Mouse (Mus musculus): ENCODE results near the gene Grid2ip. TPM values are rescaled to one million over a fixed set of nuclear protein-coding genes. Genes with fewer than 3 reads are reported as not detected.

Gene Grid2ip
- 0.12 and 0.34 TPM in 2 replicates for polyA plus RNA-seq (2014; fragmentation: Nextera tagmentation; extraction: Ambion mirVana)

DNA sequence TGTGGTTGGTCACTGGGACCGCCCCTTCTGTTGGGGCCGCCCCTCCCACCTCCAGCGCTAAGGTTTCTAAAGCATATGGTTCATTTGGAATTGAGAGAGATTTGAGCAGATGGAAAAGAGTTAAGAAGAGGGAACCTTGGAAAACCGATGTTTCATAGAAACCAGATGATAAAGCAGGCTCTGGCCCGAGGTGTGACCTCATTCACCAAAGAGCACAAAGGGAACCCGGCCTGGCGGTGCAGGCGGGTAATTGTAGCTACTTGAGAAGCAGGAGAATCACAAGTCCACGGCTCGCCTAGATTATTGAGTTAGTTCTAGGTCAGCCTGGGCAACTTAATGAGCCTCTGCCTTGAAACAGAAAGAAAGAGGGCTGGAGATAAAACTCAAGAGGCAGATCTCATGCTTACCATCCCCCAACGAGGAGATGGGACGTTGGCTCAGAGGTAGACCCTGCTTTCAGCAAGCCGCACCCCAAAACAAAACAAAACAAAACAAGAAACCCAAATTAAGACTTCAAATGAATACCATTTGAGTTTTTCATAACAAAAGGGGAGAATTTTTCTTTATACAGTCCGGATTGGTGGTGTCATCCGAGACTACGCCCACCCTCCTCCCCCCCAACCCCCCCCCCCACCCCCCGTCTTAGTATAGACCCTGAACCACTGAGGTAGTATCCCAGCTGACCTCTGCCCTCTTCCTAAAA lies at the start of gene Grid2ip:
Grid2ip (plus strand) TSS at position 653 of the 703 bp plus-strand sequence.
- Histone ChIP-seq H3K4me3 (ENCODE audit: low read depth, low read length) (0 out of 2 replicates have a peak within 1 kb of the TSS, but pooled peaks have one; percentile 7), H3K36me3 (ENCODE audit: control insufficient read depth, insufficient read depth, low read length) (no peaks in the 10 kb centered on the region), H3K27ac (ENCODE audit: low read depth, low read length) (no peak within 1 kb of the TSS), H3K9me3 (ENCODE audit: control insufficient read depth, low read length) (no peaks in the 10 kb centered on the region), H3K27me3 (ENCODE audit: control insufficient read depth, insufficient read depth, low read length) (peaks cover 6% of the 10 kb centered on the region), H3K4me2 (peak within 1 kb of the TSS; percentile 34), H3K9ac (ENCODE audit: low read length) (peak within 1 kb of the TSS; percentile 33; the same call in 1 of the 2 replicates), H3K4me1 (ENCODE audit: control insufficient read depth, insufficient read depth, low read length) (peaks cover 4% of the 10 kb centered on the region; the same call in 1 of the 2 replicates)
- DNase-seq (ENCODE audit: low spot score, missing footprints), result peak; percentile 84
- ATAC-seq (ENCODE audit: low FRiP score), result no peak; the same call in none of the 2 replicates
- 16% methylated on average over 17 of the region's 17 CpGs for WGBS

DNA sequence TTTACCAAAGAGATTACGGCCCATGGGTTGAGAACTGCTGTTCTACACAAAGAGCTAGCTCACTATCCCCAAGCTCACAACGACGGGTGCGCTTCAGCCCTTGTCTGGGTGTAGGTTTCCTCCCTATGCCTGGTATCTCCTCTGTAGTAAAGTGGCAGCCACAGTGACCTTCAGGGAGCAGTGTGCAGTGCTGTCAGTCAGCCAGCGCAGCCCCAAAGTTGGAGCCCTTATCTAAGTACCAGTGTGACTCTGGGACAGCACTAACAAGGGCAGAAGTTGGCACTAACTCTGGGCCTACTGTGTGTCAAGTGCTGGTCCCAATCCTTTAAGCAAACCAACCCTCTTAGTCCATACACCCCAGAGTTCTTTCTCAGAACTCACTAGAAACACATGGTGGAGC lies 48.3 kb upstream of the Grid2ip start:
- 97% methylated on average over 5 of the region's 5 CpGs for WGBS
- peaks cover 57% of the 10 kb centered on the region for H3K36me3 ChIP-seq (ENCODE audit: control insufficient read depth, insufficient read depth, low read length)

DNA sequence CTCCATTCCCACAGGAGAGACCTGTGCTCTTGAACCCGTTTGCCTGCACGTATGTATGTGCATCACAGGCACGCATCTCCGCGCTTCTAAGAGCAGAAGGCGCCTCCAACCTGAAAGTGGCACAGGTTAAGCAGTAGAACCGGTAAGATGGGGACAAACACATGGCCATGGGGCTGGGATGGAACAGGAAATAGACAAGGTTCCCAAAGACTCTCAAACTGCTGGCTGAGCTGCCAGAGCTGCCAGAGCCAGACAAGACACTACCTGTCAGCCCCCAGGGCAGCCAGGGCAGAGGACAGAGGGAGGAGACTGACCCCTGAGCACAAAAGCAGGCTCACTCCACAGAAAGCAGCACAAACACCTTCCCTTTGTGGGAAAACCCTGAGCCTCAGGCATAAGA lies 47.2 kb upstream of the Grid2ip start:
- Histone ChIP-seq H3K4me1 (ENCODE audit: control insufficient read depth, insufficient read depth, low read length) (peaks cover 7% of the 10 kb centered on the region), H3K4me3 (ENCODE audit: low read depth, low read length) (no peak overlapping the region), H3K36me3 (ENCODE audit: control insufficient read depth, insufficient read depth, low read length) (peaks cover 51% of the 10 kb centered on the region), H3K9me3 (ENCODE audit: control insufficient read depth, low read length) (no peaks in the 10 kb centered on the region), H3K27ac (ENCODE audit: low read depth, low read length) (no peak overlapping the region), H3K27me3 (ENCODE audit: control insufficient read depth, insufficient read depth, low read length) (no peaks in the 10 kb centered on the region), H3K4me2 (no peak overlapping the region), H3K9ac (ENCODE audit: low read length) (no peak overlapping the region)
- ATAC-seq (ENCODE audit: low FRiP score), result no peak
- DNase-seq (ENCODE audit: low spot score, missing footprints), result no peak
- WGBS, result 93% methylated on average over 7 of the region's 7 CpGs

More for the DNA sequence above, 48.3 kb upstream of the Grid2ip start:
- Histone ChIP-seq H3K4me1 (ENCODE audit: control insufficient read depth, insufficient read depth, low read length) (peaks cover 7% of the 10 kb centered on the region), H3K9me3 (ENCODE audit: control insufficient read depth, low read length) (no peaks in the 10 kb centered on the region), H3K9ac (ENCODE audit: low read length) (no peak overlapping the region), H3K4me3 (ENCODE audit: low read depth, low read length) (no peak overlapping the region), H3K27me3 (ENCODE audit: control insufficient read depth, insufficient read depth, low read length) (no peaks in the 10 kb centered on the region), H3K27ac (ENCODE audit: low read depth, low read length) (no peak overlapping the region), H3K4me2 (no peak overlapping the region)
- peak; percentile 78 for DNase-seq (ENCODE audit: low spot score, missing footprints)
- ATAC-seq (ENCODE audit: low FRiP score), result no peak

DNA sequence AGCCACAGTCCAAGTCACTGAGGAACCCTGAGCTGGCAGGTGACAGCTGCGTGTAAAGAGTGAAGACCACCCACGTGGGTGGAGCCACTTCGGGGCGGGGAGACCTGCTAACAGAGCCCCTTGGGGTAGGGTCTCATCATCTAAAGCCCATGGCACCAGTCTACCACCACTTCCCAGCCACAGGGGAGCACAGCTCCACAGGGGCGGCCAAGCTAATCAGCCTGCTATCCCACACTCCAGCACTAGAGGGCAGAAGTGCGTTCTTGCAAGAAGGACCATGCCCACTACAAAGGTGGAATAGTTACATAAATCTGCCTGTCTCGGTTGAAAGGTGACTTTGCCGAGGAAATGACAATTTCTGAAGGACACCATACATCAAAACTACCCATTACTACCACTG lies 45.3 kb upstream of the Grid2ip start:
- Histone ChIP-seq H3K4me3 (ENCODE audit: low read depth, low read length) (no peak overlapping the region), H3K9ac (ENCODE audit: low read length) (no peak overlapping the region), H3K9me3 (ENCODE audit: control insufficient read depth, low read length) (no peaks in the 10 kb centered on the region), H3K4me1 (ENCODE audit: control insufficient read depth, insufficient read depth, low read length) (peaks cover 7% of the 10 kb centered on the region), H3K27me3 (ENCODE audit: control insufficient read depth, insufficient read depth, low read length) (no peaks in the 10 kb centered on the region), H3K36me3 (ENCODE audit: control insufficient read depth, insufficient read depth, low read length) (peaks cover 39% of the 10 kb centered on the region), H3K27ac (ENCODE audit: low read depth, low read length) (no peak overlapping the region), H3K4me2 (no peak overlapping the region)
- ATAC-seq (ENCODE audit: low FRiP score), result no peak
- peak; percentile 97 for DNase-seq (ENCODE audit: low spot score, missing footprints)
- 72% methylated on average over 8 of the region's 8 CpGs for WGBS

DNA sequence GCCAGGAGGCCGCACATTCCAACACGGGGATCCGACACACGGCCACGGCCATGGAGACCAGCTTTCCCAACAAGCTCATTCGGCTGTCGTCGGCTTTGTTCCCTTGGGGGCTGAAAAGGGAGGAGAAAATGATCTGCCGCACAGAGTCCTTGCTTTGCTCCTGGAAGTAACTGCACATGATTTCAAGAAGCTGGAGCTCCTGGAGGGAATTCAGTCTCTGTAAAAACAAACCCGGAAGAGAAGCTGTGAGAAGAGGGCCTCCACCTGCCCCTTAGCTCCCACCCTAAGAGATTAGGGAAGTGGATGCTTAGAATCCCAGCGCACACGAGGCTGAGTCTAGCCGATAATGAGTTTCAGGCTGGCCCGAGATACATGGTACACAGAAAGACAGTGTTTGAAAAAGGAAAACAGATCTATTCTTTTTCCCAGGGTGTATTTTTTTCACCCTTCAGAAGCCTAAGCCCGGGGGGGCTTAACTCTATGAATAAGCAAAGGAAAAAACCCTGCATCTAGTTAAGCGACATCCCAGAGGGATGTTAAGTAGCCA lies 42.9 kb upstream of the Grid2ip start:
- Histone ChIP-seq H3K4me1 (ENCODE audit: control insufficient read depth, insufficient read depth, low read length) (peaks cover 7% of the 10 kb centered on the region), H3K36me3 (ENCODE audit: control insufficient read depth, insufficient read depth, low read length) (peaks cover 27% of the 10 kb centered on the region), H3K27me3 (ENCODE audit: control insufficient read depth, insufficient read depth, low read length) (no peaks in the 10 kb centered on the region), H3K9ac (ENCODE audit: low read length) (peak overlapping the region; percentile 98), H3K4me3 (ENCODE audit: low read depth, low read length) (peak overlapping the region; percentile 89), H3K9me3 (ENCODE audit: control insufficient read depth, low read length) (no peaks in the 10 kb centered on the region), H3K4me2 (peak overlapping the region; percentile 89), H3K27ac (ENCODE audit: low read depth, low read length) (peak overlapping the region; percentile 91)
- WGBS, result 1% methylated on average over 16 of the region's 16 CpGs
- ATAC-seq (ENCODE audit: low FRiP score) (0 out of 2 replicates have a peak, but pooled peaks have one; percentile 17), DNase-seq (ENCODE audit: low spot score, missing footprints) (peak; percentile 91)

DNA sequence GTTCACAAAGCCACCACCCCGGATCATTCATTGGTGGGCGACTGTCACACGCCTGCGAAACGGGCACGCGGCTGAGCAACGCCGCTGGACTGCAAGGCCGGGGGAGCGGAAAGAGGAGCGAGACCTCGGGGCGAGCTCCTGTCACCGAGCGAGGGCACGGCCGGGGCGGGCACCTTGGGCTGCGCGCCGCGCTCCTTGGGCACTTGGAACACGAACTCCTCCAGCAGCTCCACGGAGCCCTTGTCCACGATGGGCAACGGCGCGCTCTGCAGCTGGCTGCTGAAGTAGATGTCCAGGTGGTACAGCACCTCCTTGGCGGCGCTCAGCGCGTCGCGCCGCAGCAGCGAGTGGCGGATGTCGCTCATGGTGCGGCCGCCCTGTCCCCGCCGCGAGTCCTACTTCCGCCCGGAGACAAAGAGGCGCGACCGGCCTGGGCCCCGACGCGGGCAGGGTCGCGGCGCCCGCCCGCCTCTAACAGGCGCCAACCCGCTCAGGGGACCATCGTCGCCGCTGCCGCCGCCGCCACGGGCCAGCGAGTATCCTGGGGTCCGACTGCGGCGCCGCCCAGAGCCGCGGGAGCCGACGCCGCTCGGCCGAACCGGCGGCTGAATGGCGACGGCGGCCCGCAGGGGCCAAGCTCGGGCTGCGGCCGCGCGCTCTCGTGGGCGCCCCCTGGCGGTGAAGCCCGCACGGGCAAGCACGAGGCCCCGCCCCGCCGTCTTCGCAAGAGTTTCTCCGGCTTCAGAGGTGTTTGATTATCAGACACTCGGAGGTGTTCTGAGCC lies 42.2 kb upstream of the Grid2ip start, which contains the start of gene E130309D02Rik:
E130309D02Rik (minus strand) TSS at position 631 of the 784 bp plus-strand sequence.
- under 1% methylated on average over 86 of the region's 101 CpGs for WGBS
- ATAC-seq (ENCODE audit: low FRiP score), result peak; percentile 90

DNA sequence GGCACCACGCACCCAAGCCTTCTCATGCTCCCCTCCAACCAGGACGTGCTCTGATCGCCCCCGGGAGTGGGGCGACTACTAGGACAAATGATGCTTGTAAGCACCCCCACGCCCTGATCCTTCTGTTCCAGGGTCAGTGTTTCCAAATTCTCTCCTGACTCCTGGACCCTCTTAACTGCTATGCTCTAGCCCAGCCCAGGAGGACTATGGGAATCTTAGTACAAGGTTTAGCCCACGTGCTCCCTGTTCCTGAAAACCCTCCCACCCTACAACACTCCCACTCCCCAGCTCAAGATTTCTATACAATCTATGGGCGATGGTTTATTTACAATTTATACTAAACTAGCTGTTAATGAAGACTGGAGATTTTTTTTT lies 41.6 kb upstream of the Grid2ip start:
- no peak for DNase-seq (ENCODE audit: low spot score, missing footprints)
- peaks cover 21% of the 10 kb centered on the region for H3K36me3 ChIP-seq (ENCODE audit: control insufficient read depth, insufficient read depth, low read length)
- H3K4me1 ChIP-seq (ENCODE audit: control insufficient read depth, insufficient read depth, low read length), result peaks cover 7% of the 10 kb centered on the region
- peak overlapping the region; percentile 89 for H3K4me3 ChIP-seq (ENCODE audit: low read depth, low read length)
- no peaks in the 10 kb centered on the region for H3K9me3 ChIP-seq (ENCODE audit: control insufficient read depth, low read length)
- no peak overlapping the region; the same call in 1 of the 2 replicates for H3K9ac ChIP-seq (ENCODE audit: low read length)
- H3K4me2 ChIP-seq, result peak overlapping the region; percentile 89; the same call in 1 of the 2 replicates
- H3K27me3 ChIP-seq (ENCODE audit: control insufficient read depth, insufficient read depth, low read length), result no peaks in the 10 kb centered on the region
- WGBS, result 13% methylated on average over 8 of the region's 8 CpGs
- H3K27ac ChIP-seq (ENCODE audit: low read depth, low read length), result no peak overlapping the region
- peak; percentile 58 for ATAC-seq (ENCODE audit: low FRiP score)

More for the DNA sequence above, 42.2 kb upstream of the Grid2ip start, which contains the start of gene E130309D02Rik:
- Histone ChIP-seq H3K9ac (ENCODE audit: low read length) (peak within 1 kb of the TSS; percentile 98), H3K4me3 (ENCODE audit: low read depth, low read length) (peak within 1 kb of the TSS; percentile 89), H3K27me3 (ENCODE audit: control insufficient read depth, insufficient read depth, low read length) (no peaks in the 10 kb centered on the region), H3K36me3 (ENCODE audit: control insufficient read depth, insufficient read depth, low read length) (peaks cover 21% of the 10 kb centered on the region), H3K4me1 (ENCODE audit: control insufficient read depth, insufficient read depth, low read length) (peaks cover 7% of the 10 kb centered on the region), H3K4me2 (peak within 1 kb of the TSS; percentile 89), H3K27ac (ENCODE audit: low read depth, low read length) (peak within 1 kb of the TSS; percentile 91), H3K9me3 (ENCODE audit: control insufficient read depth, low read length) (no peaks in the 10 kb centered on the region)
- peak; percentile 99 for DNase-seq (ENCODE audit: low spot score, missing footprints)

DNA sequence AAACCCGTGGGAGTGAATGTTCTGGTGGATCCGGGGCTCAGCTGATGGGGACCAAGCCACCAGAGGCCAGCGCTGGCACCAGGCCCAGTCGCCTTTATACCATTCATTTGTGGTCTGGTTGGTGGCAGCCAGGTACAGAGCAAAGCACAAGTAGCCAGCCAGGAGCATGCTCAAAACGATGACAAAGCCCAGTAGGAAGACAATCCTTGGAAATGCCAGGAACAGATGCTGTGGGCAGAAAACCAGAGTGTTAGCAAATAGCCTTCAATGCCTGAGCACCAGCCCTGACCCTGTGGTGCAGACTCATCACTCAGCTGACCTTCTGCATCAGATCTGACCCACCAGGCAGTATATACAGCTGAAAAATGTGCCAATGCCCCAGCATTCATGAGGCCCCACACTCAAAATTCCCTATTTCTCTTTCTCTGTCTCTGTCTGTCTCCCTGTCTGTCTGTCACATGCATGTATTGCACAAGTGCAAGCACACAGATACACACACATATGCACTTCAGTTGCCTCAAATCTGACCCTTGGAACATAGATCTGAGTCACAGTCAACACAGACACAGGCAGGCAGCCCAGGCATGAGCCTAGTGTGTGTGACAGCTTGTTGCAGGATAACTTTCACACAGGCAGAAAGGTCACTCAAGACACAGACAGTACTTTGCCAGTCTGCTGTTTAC lies 40.4 kb upstream of the Grid2ip start:
- Histone ChIP-seq H3K4me3 (ENCODE audit: low read depth, low read length) (no peak overlapping the region), H3K9me3 (ENCODE audit: control insufficient read depth, low read length) (no peaks in the 10 kb centered on the region), H3K4me2 (no peak overlapping the region), H3K27me3 (ENCODE audit: control insufficient read depth, insufficient read depth, low read length) (no peaks in the 10 kb centered on the region), H3K4me1 (ENCODE audit: control insufficient read depth, insufficient read depth, low read length) (peaks cover 7% of the 10 kb centered on the region), H3K9ac (ENCODE audit: low read length) (no peak overlapping the region), H3K36me3 (ENCODE audit: control insufficient read depth, insufficient read depth, low read length) (peaks cover 17% of the 10 kb centered on the region), H3K27ac (ENCODE audit: low read depth, low read length) (no peak overlapping the region)
- no peak for DNase-seq (ENCODE audit: low spot score, missing footprints)
- no peak for ATAC-seq (ENCODE audit: low FRiP score)
- WGBS, result 93% methylated on average over 5 of the region's 5 CpGs

All from midbrain, embryonic 11.5 days (tissue).